Mouse (Mus musculus): ENCODE data around the gene Trank1.

The Trank1 gene

DNA sequence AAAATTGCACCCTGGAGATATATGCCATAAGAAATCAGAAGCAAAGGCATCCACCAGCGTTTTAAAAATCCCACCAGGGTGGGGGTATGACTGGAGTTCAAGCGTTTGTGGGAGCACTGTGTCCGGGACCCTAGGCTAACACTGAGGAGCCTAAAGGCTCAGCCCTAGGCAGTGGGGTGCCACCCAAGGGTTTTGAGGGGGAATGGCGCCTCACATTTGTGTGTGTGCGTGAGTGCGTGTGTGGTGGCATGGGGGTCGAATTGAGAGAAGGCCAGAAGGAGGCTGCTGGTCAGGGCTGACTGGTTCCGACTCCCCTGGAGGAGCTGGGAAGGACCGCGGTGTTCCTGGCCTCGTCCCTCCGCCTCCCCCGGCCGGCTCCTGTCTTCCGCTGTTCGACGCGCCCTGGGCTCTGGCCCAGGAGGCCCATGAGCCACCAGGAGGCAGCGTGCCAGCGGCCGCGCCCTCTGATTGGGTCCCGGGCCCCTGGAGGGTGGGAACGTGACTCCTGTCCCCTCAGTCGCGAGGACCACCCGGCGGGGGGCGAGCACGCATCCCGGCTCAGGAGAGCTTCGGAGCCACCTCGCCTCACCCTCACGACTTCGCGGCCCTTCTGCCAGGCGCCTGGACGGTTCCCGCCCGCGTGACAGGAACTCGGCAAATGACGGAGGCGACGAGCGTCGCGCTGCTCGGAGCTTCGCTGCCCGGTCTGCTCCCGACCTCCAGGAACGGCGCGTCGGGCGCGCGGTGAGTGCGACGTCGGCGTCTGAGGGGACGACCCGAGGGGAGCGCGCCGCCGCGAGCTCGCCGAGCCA is at the start of gene Trank1:
Gene Trank1, plus strand, starts transcription at position 709 of the 812 bp plus-strand sequence.
- DNase-seq, result peak in 1 of 2 experiments; percentile 43

GRCm38 (mm10) chr9:111267998-111268397 is 43.5 kb upstream of the Trank1 start:
- no peak for DNase-seq

DNA sequence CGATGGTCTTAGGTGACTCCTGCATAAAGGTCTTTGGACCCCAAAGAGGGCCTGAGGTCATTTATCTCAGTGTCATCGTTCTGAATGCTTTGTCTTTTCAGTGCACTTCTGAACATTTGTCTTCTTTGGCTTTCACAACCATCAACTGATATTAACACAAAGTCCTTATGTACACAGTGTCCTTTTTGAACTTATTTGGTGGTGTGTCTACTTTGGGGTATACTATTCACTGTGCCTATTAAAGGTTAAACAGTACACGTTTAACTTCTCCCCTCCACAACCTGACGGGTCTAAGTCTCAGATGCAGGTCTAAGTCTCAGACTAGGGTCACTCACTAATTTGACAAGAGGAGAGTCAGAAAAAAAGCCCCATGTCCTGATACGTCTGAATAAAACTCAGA is 40.9 kb upstream of the Trank1 start:
- DNase-seq, result no peak

DNA sequence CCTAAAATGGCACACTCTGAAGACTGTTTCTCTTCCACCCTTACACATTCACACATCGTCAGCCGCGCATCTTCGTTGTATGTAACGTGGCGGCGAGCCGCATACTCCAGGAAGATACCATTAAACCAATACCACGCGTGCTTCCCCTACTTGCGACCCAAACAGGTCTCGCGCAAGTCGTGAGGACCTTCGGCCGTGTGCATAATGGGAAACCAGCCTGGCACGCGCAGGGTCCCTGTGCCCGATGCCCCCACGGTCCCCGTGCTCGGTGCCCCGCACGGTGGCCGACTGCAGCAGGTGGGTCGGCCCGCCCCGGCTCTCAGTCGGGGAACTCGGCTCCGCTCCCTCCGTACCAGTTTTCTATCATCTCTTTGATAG is 40.5 kb upstream of the Trank1 start:
- no peak for DNase-seq

- DNase-seq, result peak; percentile 100
These were observed 39.9 kb upstream of the Trank1 start, which contains the start of the genes Mlh1 and Epm2aip1 for GRCm38 (mm10) chr9:111271434-111272160. Gene Mlh1, minus strand, starts transcription at chr9:111271791. Gene Epm2aip1, plus strand, starts transcription at chr9:111271929.

GRCm38 (mm10) chr9:111272356-111272755 is 39.2 kb upstream of the Trank1 start:
- DNase-seq, result no peak

DNA sequence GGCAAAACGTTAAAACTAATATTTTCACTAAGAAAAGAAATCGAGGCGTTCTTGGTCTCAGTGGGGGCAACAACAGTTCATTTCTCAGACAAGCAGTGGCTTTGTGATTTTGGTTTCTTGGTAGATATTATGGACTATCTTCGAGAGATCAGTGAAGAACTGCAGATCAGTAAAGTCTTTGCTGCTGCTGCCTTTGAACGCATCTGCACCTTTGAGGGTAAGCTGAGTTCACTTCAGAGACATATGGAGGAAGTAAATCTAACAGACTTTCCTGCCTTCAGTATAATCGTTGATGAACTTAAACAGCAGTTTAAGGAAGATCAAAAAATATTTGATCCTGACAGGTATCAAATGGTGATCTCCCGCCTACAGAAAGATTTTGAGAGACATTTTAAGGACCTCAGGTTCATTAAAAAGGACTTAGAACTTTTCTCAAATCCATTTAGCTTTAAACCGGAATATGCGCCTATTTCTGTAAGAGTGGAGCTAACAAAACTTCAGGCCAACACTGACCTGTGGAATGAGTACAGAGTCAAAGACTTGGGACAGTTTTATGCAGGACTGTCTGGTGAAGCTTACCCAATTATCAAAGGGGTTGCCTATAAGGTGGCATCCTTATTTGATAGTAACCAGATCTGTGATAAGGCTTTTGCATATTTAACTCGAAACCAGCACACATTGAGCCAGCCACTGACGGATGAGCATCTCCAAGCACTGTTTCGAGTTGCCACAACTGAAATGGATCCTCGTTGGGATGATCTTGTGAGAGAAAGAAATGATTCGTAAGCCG is 38.3 kb upstream of the Trank1 start:
- DNase-seq, result no peak

- DNase-seq, result no peak
These were observed 37.6 kb upstream of the Trank1 start for GRCm38 (mm10) chr9:111273958-111274357.

- DNase-seq, result peak; percentile 11 to 15
These were observed 36.4 kb upstream of the Trank1 start for GRCm38 (mm10) chr9:111275156-111275555.

DNA sequence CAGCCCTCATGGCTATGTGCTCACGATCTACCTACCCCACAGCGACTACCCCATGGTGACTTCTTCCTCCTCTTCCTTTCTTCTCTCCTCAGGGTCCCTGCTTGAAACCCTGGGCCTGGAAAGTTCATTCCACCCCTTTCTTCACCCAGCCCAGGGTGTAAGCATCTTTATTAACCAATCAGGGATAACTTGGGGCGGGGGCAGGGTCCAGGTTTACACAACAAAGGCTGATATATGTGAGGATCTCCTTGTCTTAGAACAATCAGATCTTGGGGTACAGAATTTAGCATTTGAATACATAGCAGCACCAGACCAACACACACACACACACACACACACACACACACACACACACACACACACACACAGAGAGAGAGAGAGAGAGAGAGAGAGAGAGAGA is 26.5 kb upstream of the Trank1 start:
- DNase-seq, result no peak

GRCm38 (mm10) chr9:111285676-111286075 is 25.9 kb upstream of the Trank1 start:
- DNase-seq, result no peak

GRCm38 (mm10) chr9:111286468-111286867 is 25.1 kb upstream of the Trank1 start:
- no peak for DNase-seq

DNA sequence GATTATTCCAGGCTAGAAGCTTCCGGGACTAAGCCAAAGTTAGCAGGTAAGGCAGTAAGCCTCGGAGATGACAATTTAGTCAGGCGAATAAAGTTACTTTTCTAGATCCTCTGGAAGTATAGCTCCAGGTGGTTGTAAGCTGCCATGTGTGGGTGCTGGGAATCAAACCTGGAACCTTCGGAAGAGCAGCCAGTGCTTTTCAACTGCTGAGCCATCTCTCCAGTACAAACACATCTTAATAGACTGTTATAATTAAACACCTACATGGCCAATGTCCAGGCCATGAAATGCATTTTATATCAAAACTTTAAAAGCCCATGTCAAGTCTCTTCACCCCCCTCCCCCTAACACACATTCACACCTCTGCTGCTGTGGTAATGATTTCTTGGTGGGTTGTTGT is 23.6 kb upstream of the Trank1 start:
- DNase-seq, result no peak

GRCm38 (mm10) chr9:111289294-111289831 is 22.2 kb upstream of the Trank1 start:
- peak in 1 of 2 experiments; percentile 13 for DNase-seq

DNA sequence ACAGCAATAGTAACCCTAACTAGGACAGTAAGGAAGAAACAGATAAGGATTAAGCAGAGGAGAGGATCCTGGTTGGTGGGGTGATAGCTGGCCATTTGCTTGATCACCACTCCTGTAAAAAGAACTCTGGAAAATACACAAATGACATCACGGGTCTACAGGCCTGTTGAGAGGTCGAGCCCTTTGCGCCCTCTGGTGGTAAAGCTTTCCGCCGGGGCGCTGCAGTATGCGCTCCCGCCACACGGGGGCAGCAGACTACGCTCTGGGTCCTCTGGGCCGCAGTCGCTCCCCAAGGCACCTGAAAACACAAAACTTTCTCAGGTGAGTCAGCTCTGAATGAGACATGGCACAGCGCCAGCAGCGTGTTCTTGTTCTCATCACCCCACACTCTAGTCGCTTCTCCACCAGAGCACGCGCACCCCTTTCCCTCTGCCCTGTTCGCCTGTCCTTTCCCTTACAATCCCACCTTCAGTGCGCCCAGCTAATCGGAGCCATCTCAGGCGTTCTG is 21.7 kb upstream of the Trank1 start:
- DNase-seq, result peak; percentile 93 to 94

- no peak for DNase-seq
These were observed 20.9 kb upstream of the Trank1 start for GRCm38 (mm10) chr9:111290539-111291100.

DNA sequence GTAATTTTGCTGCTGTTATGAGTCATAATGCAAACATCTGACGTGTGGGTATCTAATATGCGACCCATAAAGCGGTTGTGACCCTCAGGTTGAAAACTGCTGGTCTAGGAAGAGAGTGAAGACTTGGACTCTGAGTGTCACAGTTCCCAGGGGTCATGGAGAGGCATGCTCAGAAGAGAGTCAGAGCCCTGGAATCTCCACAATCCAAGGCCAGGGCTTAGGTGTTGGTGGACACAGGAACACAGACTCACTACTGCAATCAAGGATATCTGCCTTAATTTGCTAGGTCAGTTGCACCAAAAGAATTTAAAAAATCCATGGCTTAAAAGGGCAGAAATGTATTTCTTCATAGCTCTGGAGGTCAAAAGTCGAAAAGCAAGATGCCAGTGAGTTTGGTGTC is 18.3 kb upstream of the Trank1 start:
- no peak for DNase-seq

- no peak for DNase-seq
These were observed 16.6 kb upstream of the Trank1 start for GRCm38 (mm10) chr9:111294911-111295310.

GRCm38 (mm10) chr9:111295323-111295722 is 16.2 kb upstream of the Trank1 start:
- no peak for DNase-seq

GRCm38 (mm10) chr9:111296433-111296832 is 15.1 kb upstream of the Trank1 start:
- no peak for DNase-seq

GRCm38 (mm10) chr9:111298606-111299005 is 12.9 kb upstream of the Trank1 start:
- DNase-seq, result no peak

- DNase-seq, result no peak
These were observed 9.2 kb upstream of the Trank1 start for GRCm38 (mm10) chr9:111302196-111302831.
